Mouse (Mus musculus): ENCODE data around the gene Abhd16b. TPM values are rescaled to one million over a fixed set of nuclear protein-coding genes. Genes with fewer than 3 reads are reported as not detected.
A peak's percentile ranks its signal among the peaks of the same experiment; 100 is the strongest.

Abhd16b gene
- polyA plus RNA-seq (2014; fragmentation: Nextera tagmentation; extraction: Ambion mirVana) = 0.22 TPM in 1 of 2 replicates, not detected in the other

GRCm38 (mm10) chr2:181493156-181493927 lies at the start of gene Abhd16b:
TSS of gene Abhd16b (plus strand) at chr2:181493206.
- H3K27ac ChIP-seq (ENCODE audit: low read depth, low read length) = no peak within 1 kb of the TSS

GRCm38 (mm10) chr2:181452181-181452580 lies 40.8 kb upstream of the Abhd16b start:
- no peak for ATAC-seq (ENCODE audit: insufficient read depth, low FRiP score, low TSS enrichment)
- Histone ChIP-seq H3K4me1 (ENCODE audit: control insufficient read depth, insufficient read depth, low read length) (no peaks in the 10 kb centered on the region), H3K27ac (ENCODE audit: low read depth, low read length) (no peak overlapping the region), H3K36me3 (ENCODE audit: control insufficient read depth, insufficient read depth, low read length) (no peaks in the 10 kb centered on the region), H3K4me3 (ENCODE audit: low read depth, low read length) (no peak overlapping the region), H3K9me3 (ENCODE audit: control insufficient read depth, low read length) (no peaks in the 10 kb centered on the region), H3K9ac (ENCODE audit: low read length) (no peak overlapping the region), H3K27me3 (ENCODE audit: control insufficient read depth, insufficient read depth, low read length) (no peaks in the 10 kb centered on the region), H3K4me2 (ENCODE audit: low read depth) (no peak overlapping the region)
- WGBS = 80% methylated on average over 4 of the region's 4 CpGs
- DNase-seq (ENCODE audit: low spot score) = no peak

More at GRCm38 (mm10) chr2:181493156-181493927, at the start of gene Abhd16b:
- no peaks in the 10 kb centered on the region for H3K36me3 ChIP-seq (ENCODE audit: control insufficient read depth, insufficient read depth, low read length)
- no peak within 1 kb of the TSS for H3K4me2 ChIP-seq (ENCODE audit: low read depth)
- ATAC-seq (ENCODE audit: insufficient read depth, low FRiP score, low TSS enrichment) = no peak
- no peak within 1 kb of the TSS for H3K4me3 ChIP-seq (ENCODE audit: low read depth, low read length)
- WGBS = 84% methylated on average over 31 of the region's 31 CpGs
- no peaks in the 10 kb centered on the region for H3K9me3 ChIP-seq (ENCODE audit: control insufficient read depth, low read length)
- H3K4me1 ChIP-seq (ENCODE audit: control insufficient read depth, insufficient read depth, low read length) = peaks cover 5% of the 10 kb centered on the region
- DNase-seq (ENCODE audit: low spot score) = no peak
- H3K27me3 ChIP-seq (ENCODE audit: control insufficient read depth, insufficient read depth, low read length) = no peaks in the 10 kb centered on the region
- H3K9ac ChIP-seq (ENCODE audit: low read length) = no peak within 1 kb of the TSS

- Histone ChIP-seq H3K4me1 (ENCODE audit: control insufficient read depth, insufficient read depth, low read length) (peaks cover 2% of the 10 kb centered on the region; the same call in 1 of the 2 replicates), H3K36me3 (ENCODE audit: control insufficient read depth, insufficient read depth, low read length) (no peaks in the 10 kb centered on the region), H3K9ac (ENCODE audit: low read length) (no peak overlapping the region), H3K27me3 (ENCODE audit: control insufficient read depth, insufficient read depth, low read length) (no peaks in the 10 kb centered on the region), H3K27ac (ENCODE audit: low read depth, low read length) (no peak overlapping the region), H3K4me3 (ENCODE audit: low read depth, low read length) (no peak overlapping the region), H3K4me2 (ENCODE audit: low read depth) (no peak overlapping the region), H3K9me3 (ENCODE audit: control insufficient read depth, low read length) (no peaks in the 10 kb centered on the region)
- 32% methylated on average over 1 of the region's 1 CpGs for WGBS
- ATAC-seq (ENCODE audit: insufficient read depth, low FRiP score, low TSS enrichment) = no peak
- no peak for DNase-seq (ENCODE audit: low spot score)
Measured at GRCm38 (mm10) chr2:181453274-181453673, 39.7 kb upstream of the Abhd16b start.

- DNase-seq (ENCODE audit: low spot score) (no peak), ATAC-seq (ENCODE audit: insufficient read depth, low FRiP score, low TSS enrichment) (no peak)
- Histone ChIP-seq H3K9me3 (ENCODE audit: control insufficient read depth, low read length) (no peaks in the 10 kb centered on the region), H3K27me3 (ENCODE audit: control insufficient read depth, insufficient read depth, low read length) (no peaks in the 10 kb centered on the region), H3K9ac (ENCODE audit: low read length) (no peak overlapping the region), H3K4me3 (ENCODE audit: low read depth, low read length) (no peak overlapping the region), H3K4me2 (ENCODE audit: low read depth) (no peak overlapping the region), H3K36me3 (ENCODE audit: control insufficient read depth, insufficient read depth, low read length) (no peaks in the 10 kb centered on the region), H3K27ac (ENCODE audit: low read depth, low read length) (no peak overlapping the region), H3K4me1 (ENCODE audit: control insufficient read depth, insufficient read depth, low read length) (peaks cover 7% of the 10 kb centered on the region)
- 78% methylated on average over 2 of the region's 2 CpGs for WGBS
Measured at GRCm38 (mm10) chr2:181455899-181456298, 37.1 kb upstream of the Abhd16b start.

DNA sequence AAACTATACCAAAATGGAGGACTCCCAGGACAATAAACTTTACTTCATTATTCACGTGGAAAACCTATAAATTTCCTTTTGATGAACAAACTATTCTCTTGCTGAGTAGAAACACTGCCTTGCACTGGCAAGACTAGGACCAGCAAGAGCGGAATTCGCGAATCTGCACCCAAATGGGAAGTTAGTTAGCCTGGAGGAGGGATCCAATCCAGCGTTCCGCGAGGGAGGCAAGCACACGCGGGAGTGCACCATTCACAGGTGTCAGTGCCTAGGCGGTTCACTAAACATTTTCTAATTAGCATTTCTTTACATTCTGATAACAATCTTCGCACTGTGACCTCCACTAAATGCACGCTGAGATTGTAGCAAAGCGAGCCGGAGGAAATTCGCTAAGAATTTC lies 35.2 kb upstream of the Abhd16b start:
- ATAC-seq (ENCODE audit: insufficient read depth, low FRiP score, low TSS enrichment) = no peak
- WGBS = 4% methylated on average over 15 of the region's 15 CpGs
- H3K9ac ChIP-seq (ENCODE audit: low read length) = no peak overlapping the region

DNA sequence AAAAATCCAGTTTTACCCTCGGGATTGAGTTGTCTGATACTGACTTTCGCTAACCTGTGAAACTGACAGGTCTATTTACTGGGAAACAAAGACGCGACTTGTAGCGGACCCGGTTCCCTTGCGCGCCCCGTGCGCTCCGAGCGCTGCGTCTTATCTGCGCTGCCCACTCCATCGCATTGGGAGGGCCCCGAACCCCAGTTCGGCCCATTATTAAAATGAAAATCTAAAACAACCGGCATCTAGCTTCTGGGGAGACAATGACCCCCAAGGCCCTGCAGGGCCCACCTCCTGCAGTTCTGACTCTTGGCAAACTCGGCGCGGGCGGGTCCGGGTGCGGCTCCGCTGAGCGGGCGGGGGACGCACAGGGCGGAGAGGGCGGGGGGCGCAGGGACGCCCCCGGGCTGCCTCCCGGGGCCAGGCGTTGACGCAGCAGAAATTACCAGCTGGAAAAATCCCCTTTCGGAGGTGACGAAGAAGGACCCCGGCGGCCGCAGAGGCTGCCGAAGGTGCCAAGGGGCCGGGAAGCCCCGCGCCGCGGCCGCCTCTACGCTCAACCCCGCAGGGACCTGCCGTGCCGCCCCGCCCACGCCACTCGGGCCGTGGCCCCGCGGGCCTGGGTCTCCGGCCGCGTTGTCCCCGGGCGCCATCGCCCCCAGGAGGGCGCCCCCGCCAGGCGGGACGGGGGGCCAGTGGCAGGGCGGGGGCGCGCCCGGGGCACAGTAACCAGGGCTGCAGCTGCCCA lies 34.4 kb upstream of the Abhd16b start:
- peak overlapping the region; percentile 97 for H3K4me3 ChIP-seq (ENCODE audit: low read depth, low read length)
- no peaks in the 10 kb centered on the region for H3K36me3 ChIP-seq (ENCODE audit: control insufficient read depth, insufficient read depth, low read length)
- H3K27me3 ChIP-seq (ENCODE audit: control insufficient read depth, insufficient read depth, low read length) = no peaks in the 10 kb centered on the region
- H3K9ac ChIP-seq (ENCODE audit: low read length) = peak overlapping the region; percentile 86
- 1% methylated on average over 65 of the region's 72 CpGs for WGBS
- no peaks in the 10 kb centered on the region for H3K9me3 ChIP-seq (ENCODE audit: control insufficient read depth, low read length)
- H3K27ac ChIP-seq (ENCODE audit: low read depth, low read length) = peak overlapping the region; percentile 82
- ATAC-seq (ENCODE audit: insufficient read depth, low FRiP score, low TSS enrichment) = no peak; the same call in none of the 2 replicates
- H3K4me2 ChIP-seq (ENCODE audit: low read depth) = peak overlapping the region; percentile 99
- peak; percentile 46 for DNase-seq (ENCODE audit: low spot score)
- H3K4me1 ChIP-seq (ENCODE audit: control insufficient read depth, insufficient read depth, low read length) = peaks cover 7% of the 10 kb centered on the region

More for the DNA sequence above, 35.2 kb upstream of the Abhd16b start:
- H3K27me3 ChIP-seq (ENCODE audit: control insufficient read depth, insufficient read depth, low read length) = no peaks in the 10 kb centered on the region
- no peaks in the 10 kb centered on the region for H3K36me3 ChIP-seq (ENCODE audit: control insufficient read depth, insufficient read depth, low read length)
- no peak overlapping the region for H3K27ac ChIP-seq (ENCODE audit: low read depth, low read length)
- H3K4me1 ChIP-seq (ENCODE audit: control insufficient read depth, insufficient read depth, low read length) = peaks cover 7% of the 10 kb centered on the region
- no peaks in the 10 kb centered on the region for H3K9me3 ChIP-seq (ENCODE audit: control insufficient read depth, low read length)
- peak overlapping the region; percentile 97 for H3K4me3 ChIP-seq (ENCODE audit: low read depth, low read length)
- no peak for DNase-seq (ENCODE audit: low spot score)
- H3K4me2 ChIP-seq (ENCODE audit: low read depth) = peak overlapping the region; percentile 99

DNA sequence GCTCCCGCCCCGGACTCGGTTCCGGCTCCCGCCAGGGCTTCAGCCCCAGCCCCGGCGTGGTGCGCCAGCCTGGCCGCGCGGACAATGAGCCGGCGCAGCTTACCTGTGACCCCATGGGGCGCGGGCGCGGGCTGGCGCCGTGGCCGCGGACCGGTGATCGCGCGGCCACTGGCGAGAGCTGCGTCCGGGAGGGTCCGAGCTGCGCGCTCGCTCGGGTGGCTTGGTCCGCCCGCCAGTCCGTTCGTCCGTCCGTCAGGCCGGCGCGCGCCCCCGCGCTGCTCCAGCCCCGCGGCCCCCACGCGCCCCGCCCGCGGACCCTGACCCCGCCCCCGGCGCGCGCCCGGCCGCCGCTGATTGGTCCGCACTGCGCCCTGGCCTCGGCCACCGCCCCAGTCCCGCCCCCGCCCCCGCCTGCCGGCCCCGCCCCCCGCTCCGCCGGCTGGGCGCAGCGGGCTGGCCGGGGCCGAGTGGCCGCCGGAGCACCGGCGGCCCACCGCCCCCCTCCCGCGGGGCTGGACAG lies 33.8 kb upstream of the Abhd16b start, which contains the start of gene Zbtb46:
Gene Zbtb46, minus strand, starts transcription at position 274 of the 520 bp plus-strand sequence.
- WGBS = under 1% methylated on average over 69 of the region's 83 CpGs
- peak within 1 kb of the TSS; percentile 99 for H3K4me2 ChIP-seq (ENCODE audit: low read depth)
- H3K27me3 ChIP-seq (ENCODE audit: control insufficient read depth, insufficient read depth, low read length) = no peaks in the 10 kb centered on the region
- H3K4me1 ChIP-seq (ENCODE audit: control insufficient read depth, insufficient read depth, low read length) = peaks cover 7% of the 10 kb centered on the region
- ATAC-seq (ENCODE audit: insufficient read depth, low FRiP score, low TSS enrichment) (peak; percentile 91), DNase-seq (ENCODE audit: low spot score) (peak; percentile 88)
- no peaks in the 10 kb centered on the region for H3K9me3 ChIP-seq (ENCODE audit: control insufficient read depth, low read length)
- H3K36me3 ChIP-seq (ENCODE audit: control insufficient read depth, insufficient read depth, low read length) = no peaks in the 10 kb centered on the region
- peak within 1 kb of the TSS; percentile 82 for H3K27ac ChIP-seq (ENCODE audit: low read depth, low read length)
- H3K4me3 ChIP-seq (ENCODE audit: low read depth, low read length) = peak within 1 kb of the TSS; percentile 97
- peak within 1 kb of the TSS; percentile 86 for H3K9ac ChIP-seq (ENCODE audit: low read length)

DNA sequence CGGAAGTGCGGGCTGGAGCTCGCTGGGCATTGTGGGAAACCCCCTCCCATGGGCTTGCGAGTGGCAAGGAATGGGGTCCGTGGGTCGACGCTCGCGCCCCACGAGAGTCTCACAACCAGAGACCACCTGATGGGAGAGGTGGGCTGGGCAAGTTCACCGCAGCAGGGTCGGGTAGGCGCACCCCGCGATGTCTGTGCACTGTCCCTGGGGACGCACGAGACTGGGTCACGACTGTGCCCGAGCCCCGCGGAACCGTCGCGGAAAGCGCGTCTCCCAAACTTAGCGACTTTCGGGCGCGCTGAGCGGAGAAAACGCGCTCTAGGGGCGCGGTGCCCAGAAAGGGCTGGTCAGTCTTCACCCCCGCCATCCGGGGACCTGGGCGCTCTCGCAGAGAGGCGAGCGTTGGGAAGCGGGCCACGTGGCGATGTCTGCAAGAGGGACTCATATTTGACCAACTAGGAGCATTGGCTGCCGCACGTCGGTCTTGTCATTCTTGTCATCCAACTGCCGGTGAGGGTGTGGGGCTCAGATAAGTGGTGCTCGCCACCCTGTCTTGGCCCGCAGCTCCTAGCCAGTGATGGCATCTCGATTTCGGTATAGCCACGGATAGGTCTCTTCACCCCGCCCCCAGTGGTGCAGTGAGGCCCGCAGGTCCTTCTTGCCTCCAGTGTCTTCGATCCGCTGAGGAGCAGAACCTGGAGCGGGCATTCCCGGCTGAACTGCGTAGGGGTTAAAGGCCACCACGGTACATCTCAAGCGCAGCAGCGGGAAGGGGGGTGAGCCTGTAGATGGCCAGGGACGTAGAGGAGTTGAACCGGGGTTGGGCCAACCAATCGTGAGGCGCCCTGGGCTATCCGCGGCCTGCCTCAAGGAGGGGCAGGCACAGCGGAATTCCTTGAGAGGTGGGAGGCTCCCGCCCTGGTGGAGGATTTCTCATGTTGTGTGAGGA lies 33.1 kb upstream of the Abhd16b start:
- WGBS = under 1% methylated on average over 71 of the region's 71 CpGs
- H3K36me3 ChIP-seq (ENCODE audit: control insufficient read depth, insufficient read depth, low read length) = no peaks in the 10 kb centered on the region
- H3K4me1 ChIP-seq (ENCODE audit: control insufficient read depth, insufficient read depth, low read length) = peaks cover 7% of the 10 kb centered on the region
- peak overlapping the region; percentile 74 for H3K9ac ChIP-seq (ENCODE audit: low read length)
- no peaks in the 10 kb centered on the region for H3K27me3 ChIP-seq (ENCODE audit: control insufficient read depth, insufficient read depth, low read length)
- H3K4me3 ChIP-seq (ENCODE audit: low read depth, low read length) = peak overlapping the region; percentile 97
- H3K4me2 ChIP-seq (ENCODE audit: low read depth) = peak overlapping the region; percentile 99
- ATAC-seq (ENCODE audit: insufficient read depth, low FRiP score, low TSS enrichment) = peak; percentile 72
- peak; percentile 68 for DNase-seq (ENCODE audit: low spot score)
- peak overlapping the region; percentile 82 for H3K27ac ChIP-seq (ENCODE audit: low read depth, low read length)
- H3K9me3 ChIP-seq (ENCODE audit: control insufficient read depth, low read length) = no peaks in the 10 kb centered on the region

Measured in neural tube, embryonic 11.5 days (tissue).